Mouse (Mus musculus): Measurements from ENCODE around the gene Hnrnpf. TPM values are rescaled to one million over a fixed set of nuclear protein-coding genes. Genes with fewer than 3 reads are reported as not detected.
A peak's percentile ranks its signal among the peaks of the same experiment; 100 is the strongest.

Hnrnpf gene
- polyA plus RNA-seq, 1 experiment from 2014 or later = 514 TPM

DNA sequence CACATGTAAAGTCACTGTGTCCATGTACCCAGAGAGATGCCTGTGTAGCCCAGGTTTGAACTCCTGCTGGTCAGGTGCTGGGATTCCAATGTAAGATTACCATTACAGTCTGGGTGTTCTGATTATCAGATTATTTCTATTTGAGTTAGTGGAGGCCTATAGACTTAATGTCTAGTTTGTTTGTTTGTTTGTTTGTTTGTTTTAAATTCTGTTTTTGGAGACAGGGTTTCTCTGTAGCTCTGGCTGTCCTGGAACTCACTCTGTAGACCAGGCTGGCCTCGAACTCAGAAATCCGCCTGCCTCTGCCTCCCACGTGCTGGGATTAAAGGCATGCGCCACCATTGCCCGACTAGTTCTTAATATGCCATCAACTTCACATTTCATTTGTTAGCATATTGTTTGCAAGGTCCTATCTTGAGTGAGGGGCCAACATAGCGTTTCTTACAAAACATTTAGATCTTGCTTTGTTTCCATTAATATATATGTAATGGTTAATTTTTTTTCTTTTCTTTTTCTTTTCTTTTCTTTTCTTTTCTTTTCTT is 10.1 kb downstream of the Hnrnpf start:
- 92% methylated on average over 6 of the region's 6 CpGs for WGBS
- Histone ChIP-seq H3K9ac (no peak overlapping the region), H3K27ac (no peak overlapping the region), H3K4me1 (peaks cover 32% of the 10 kb centered on the region), H3K9me3 (replicated peaks) (no peaks in the 10 kb centered on the region), H3K4me2 (peak overlapping the region; percentile 6; the same call in 1 of the 2 replicates), H3K36me3 (ENCODE audit: poor library complexity, severe bottlenecking) (no peaks in the 10 kb centered on the region), H3K27me3 (no peaks in the 10 kb centered on the region), H3K4me3 (no peak overlapping the region)
- no peak for ATAC-seq

DNA sequence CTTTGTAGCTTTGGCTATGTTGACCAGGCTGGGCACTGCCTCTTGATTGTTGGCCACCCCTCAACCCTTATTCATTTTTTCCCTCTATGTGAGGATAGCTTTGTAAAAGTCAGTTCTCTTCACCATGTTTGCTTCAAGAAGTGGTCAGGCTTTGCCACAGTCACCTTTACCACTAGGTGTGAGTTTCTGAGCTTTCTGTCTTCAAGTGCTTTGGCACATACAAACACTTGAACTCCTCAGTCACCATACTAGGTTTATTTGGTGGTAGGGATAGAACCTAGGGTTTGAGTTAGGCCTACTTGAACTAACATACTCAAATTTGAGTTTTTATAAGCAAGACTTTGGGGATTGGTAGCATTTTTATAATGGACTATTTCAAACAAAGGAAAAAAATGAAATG is 14.4 kb downstream of the Hnrnpf start:
- no peak overlapping the region for H3K4me3 ChIP-seq
- no peak overlapping the region for H3K9ac ChIP-seq
- H3K4me2 ChIP-seq = no peak overlapping the region
- no peak for ATAC-seq
- no peaks in the 10 kb centered on the region for H3K27me3 ChIP-seq
- no peak overlapping the region for H3K27ac ChIP-seq
- H3K9me3 ChIP-seq (replicated peaks) = no peaks in the 10 kb centered on the region
- H3K4me1 ChIP-seq = peaks cover 40% of the 10 kb centered on the region
- no peaks in the 10 kb centered on the region for H3K36me3 ChIP-seq (ENCODE audit: poor library complexity, severe bottlenecking)

DNA sequence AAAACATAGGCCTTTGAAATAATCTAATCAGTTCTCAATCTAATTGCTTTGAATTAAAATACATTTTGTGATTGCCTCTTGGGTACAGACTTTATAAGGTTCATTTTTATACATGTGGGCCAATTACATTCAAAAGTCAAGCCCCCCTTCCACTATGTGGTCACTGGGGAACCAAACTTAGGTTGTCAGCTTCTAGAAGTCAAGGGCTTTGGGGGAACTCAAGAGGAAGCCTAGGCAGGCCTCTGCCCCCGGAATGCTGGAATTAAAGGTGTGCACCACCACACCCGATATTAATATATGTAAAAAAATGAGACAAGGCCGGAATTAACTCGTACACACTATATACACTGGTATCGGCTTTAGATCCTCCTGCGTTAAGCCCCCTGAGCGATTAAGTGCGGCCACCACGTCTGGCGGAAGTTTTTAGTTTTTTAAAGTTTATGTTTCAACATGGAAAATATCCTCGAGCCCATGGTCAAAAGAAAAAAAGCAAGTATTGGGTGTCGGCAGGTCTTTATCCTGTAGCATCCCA is 16.1 kb downstream of the Hnrnpf start:
- no peaks in the 10 kb centered on the region for H3K9me3 ChIP-seq (replicated peaks)
- no peaks in the 10 kb centered on the region for H3K27me3 ChIP-seq
- no peaks in the 10 kb centered on the region for H3K36me3 ChIP-seq (ENCODE audit: poor library complexity, severe bottlenecking)
- WGBS = 2% methylated on average over 12 of the region's 12 CpGs
- peak overlapping the region; percentile 83; the same call in 1 of the 2 replicates for H3K27ac ChIP-seq
- peak overlapping the region; percentile 92 for H3K4me2 ChIP-seq
- ATAC-seq = no peak
- H3K4me1 ChIP-seq = peaks cover 46% of the 10 kb centered on the region
- peak overlapping the region; percentile 83 for H3K9ac ChIP-seq
- H3K4me3 ChIP-seq = peak overlapping the region; percentile 69

DNA sequence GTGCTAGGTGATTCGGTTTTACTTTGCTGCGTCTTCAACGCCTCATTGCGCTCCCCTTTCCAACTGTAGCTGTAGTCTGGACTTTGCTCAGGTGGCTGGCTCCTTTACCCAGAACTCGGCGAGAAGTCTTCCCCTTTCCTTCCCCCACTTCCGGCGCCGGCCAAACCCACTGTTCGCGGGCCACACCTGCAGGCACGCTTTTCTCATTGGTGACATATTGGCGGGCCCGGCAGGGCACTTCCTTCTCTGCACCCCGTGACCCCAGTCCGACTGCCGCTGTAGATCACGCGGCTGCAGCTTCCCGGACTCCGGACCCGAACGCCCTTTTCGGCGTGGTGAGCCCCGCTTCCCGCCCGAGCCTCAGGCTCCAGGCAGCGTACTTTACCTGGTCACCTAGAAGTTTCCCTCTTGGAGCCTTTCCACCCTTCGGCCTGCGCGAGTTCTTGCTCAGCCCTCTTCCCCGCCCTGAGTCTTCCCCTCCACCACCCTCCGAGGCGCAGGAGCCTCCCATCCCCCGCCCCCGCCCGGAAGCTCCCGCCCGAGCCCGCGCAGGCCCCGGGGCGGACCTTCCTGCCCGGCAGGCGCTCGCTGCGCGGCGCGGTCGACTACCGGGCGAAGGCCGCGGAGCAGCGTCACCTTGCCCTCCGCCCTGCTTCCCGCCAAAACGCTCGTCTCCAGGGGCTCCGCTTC is 16.8 kb downstream of the Hnrnpf start:
- WGBS = under 1% methylated on average over 59 of the region's 62 CpGs
- ATAC-seq = peak; percentile 91

DNA sequence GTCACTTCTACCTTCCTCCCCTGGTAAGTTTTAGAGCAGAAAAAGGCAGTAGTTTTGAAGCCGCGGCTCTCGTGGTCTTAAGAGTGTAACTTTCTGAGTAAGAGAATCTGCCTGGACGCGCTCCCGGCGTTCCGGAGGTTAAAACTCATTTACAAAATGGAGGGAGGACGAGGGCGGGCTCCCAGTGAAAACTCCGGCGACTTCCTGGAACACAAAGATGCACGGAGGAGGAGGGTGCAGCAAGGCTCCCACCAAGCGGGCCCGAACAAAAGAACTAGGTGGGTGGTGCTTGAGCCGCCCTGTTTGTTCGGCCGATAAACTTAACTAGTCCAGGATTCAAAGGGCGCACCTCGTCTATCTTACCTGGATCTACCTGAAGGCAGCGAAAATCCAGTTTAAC is 17.5 kb downstream of the Hnrnpf start:
- peak; percentile 74 for ATAC-seq
- Histone ChIP-seq H3K4me1 (peaks cover 51% of the 10 kb centered on the region), H3K9ac (peak overlapping the region; percentile 83), H3K9me3 (replicated peaks) (no peaks in the 10 kb centered on the region), H3K27ac (peak overlapping the region; percentile 83), H3K27me3 (no peaks in the 10 kb centered on the region), H3K36me3 (ENCODE audit: poor library complexity, severe bottlenecking) (0 out of 2 replicates have a peak, but pooled peaks cover 1% of the 10 kb centered on the region), H3K4me2 (peak overlapping the region; percentile 92), H3K4me3 (peak overlapping the region; percentile 69)
- 1% methylated on average over 21 of the region's 21 CpGs for WGBS

More for the DNA sequence above, 16.8 kb downstream of the Hnrnpf start:
- H3K9ac ChIP-seq = peak overlapping the region; percentile 83
- H3K9me3 ChIP-seq (replicated peaks) = no peaks in the 10 kb centered on the region
- H3K36me3 ChIP-seq (ENCODE audit: poor library complexity, severe bottlenecking) = no peaks in the 10 kb centered on the region
- H3K27me3 ChIP-seq = no peaks in the 10 kb centered on the region
- H3K27ac ChIP-seq = peak overlapping the region; percentile 83
- peak overlapping the region; percentile 69 for H3K4me3 ChIP-seq
- H3K4me2 ChIP-seq = peak overlapping the region; percentile 92
- H3K4me1 ChIP-seq = peaks cover 51% of the 10 kb centered on the region

DNA sequence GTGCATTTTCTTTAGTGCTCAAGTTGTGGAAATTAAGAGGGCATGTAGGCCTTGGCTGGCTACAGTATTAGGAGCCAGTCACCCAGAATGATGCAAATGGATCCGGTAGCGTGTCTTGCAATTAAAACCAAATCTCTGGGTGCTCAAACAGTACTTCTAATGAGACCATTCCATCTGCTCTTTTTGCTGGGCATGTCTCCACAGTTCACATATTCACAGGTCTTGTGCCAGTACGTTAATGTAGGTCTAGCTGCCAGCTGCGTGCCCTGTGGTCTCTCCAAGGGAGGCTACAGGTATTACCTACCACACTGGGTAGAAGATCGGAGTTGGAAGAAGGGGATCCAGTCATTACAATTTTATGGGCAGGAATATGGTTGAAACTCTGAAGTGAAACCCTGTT is 17.9 kb downstream of the Hnrnpf start:
- H3K4me2 ChIP-seq = peak overlapping the region; percentile 92
- H3K27me3 ChIP-seq = no peaks in the 10 kb centered on the region
- H3K36me3 ChIP-seq (ENCODE audit: poor library complexity, severe bottlenecking) = 0 out of 2 replicates have a peak, but pooled peaks cover 5% of the 10 kb centered on the region
- H3K4me1 ChIP-seq = peaks cover 51% of the 10 kb centered on the region
- 12% methylated on average over 5 of the region's 5 CpGs for WGBS
- peak; percentile 44 for ATAC-seq
- peak overlapping the region; percentile 69 for H3K4me3 ChIP-seq
- H3K9me3 ChIP-seq (replicated peaks) = no peaks in the 10 kb centered on the region
- peak overlapping the region; percentile 83 for H3K9ac ChIP-seq
- peak overlapping the region; percentile 83 for H3K27ac ChIP-seq

DNA sequence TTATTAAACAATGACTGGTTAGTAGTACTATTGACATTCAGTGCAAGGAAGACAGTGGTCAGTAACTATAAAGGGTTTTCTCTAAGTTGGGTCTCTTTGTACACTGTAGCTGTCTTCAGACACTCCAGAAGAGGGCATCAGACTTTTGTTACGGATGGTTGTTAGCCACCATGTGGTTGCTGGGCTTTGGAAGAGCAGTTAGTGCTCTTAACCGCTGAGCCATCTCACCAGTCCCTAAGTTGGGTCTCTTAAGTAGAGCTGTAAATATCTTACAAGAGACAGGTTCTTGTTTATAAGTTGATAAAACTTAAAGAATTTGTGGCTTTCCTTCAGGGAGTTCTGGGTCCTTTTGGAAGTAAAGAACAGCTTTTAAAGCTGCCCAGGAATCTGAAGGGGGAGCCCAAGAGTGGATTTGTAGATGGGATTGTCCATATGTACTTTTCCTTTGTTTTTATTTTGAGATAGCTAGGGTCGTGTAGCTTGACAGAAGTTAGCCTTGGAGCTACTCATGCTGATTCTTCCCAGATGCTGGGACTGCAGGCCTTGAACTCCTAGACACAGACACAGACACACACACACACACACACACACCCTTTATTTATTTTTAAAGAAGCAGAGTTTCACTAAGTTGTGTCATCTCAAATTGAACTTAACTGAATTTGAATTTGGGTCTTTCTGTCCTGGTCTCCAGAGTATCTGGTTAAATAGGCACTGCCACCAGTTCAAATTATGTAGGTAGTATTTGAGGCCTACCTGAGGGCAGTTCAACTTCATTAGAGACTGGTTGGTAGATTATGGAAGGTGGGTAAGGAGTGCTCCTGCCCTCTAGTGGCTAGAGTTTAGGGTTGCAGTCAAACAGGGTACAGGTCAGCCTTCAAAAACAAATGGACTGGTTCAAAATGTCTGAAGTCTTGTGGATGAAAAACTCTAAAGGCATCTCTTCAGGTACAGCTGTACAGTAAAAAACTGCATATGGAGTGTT is 20.8 kb downstream of the Hnrnpf start:
- H3K9ac ChIP-seq = no peak overlapping the region

DNA sequence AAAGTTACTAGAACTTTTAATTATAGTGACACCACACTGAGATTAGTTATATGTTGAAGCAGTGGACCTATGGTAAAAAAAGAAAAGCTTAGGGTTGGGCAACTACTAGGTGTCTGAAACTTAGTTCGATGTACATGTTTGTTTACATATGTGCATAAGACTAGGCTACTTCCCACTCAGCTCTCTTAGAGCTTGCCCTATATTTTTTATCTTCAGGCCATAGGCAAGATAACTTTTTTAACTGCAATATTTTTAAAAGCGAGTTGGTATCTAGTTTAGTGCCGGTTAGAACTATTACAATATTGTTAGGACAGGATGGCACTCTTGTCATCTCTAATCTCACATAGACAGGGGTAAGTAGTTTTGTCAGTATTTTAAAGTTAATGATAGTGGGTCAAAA is 21.9 kb downstream of the Hnrnpf start:
- Histone ChIP-seq H3K9me3 (replicated peaks) (no peaks in the 10 kb centered on the region), H3K4me3 (no peak overlapping the region), H3K9ac (no peak overlapping the region), H3K27me3 (no peaks in the 10 kb centered on the region), H3K27ac (no peak overlapping the region), H3K36me3 (ENCODE audit: poor library complexity, severe bottlenecking) (peaks cover 21% of the 10 kb centered on the region), H3K4me2 (no peak overlapping the region), H3K4me1 (peaks cover 35% of the 10 kb centered on the region)
- ATAC-seq = no peak
- WGBS = 96% methylated on average over 3 of the region's 3 CpGs

More for the DNA sequence above, 20.8 kb downstream of the Hnrnpf start:
- peaks cover 10% of the 10 kb centered on the region for H3K36me3 ChIP-seq (ENCODE audit: poor library complexity, severe bottlenecking)
- peaks cover 45% of the 10 kb centered on the region for H3K4me1 ChIP-seq
- ATAC-seq = no peak
- no peaks in the 10 kb centered on the region for H3K9me3 ChIP-seq (replicated peaks)
- no peak overlapping the region for H3K4me2 ChIP-seq
- H3K27ac ChIP-seq = no peak overlapping the region
- WGBS = 63% methylated on average over 3 of the region's 3 CpGs
- no peak overlapping the region for H3K4me3 ChIP-seq
- no peaks in the 10 kb centered on the region for H3K27me3 ChIP-seq

DNA sequence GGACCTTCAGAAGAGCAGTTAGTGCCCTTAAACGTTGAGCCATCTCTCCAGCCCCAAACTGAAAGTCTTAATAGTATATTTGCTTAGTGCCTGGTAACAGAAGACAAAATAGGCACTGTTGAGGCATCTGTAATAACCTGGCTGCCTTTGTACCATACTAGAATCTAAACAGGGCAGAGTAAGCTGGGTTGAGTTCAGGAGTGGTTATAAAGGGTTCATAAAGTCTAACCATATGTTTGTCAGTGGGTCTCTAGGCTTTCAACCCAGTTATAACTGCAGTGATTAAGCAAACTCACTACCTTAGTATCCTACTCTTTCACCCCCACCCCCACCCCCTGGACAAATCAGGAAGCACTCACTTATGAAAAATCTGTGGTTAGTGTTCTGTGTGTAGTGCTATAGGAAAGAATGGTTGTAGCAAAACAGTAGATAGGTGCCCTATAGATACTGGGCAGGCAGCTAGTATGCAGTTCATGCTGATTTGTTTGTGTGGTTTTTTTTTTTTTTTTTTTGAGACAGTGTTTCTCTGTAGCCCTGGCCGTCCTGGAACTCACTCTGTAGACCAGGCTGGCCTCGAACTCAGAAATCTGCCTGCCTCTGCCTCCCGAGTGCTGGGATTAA is 26.9 kb downstream of the Hnrnpf start:
- Histone ChIP-seq H3K4me2 (no peak overlapping the region), H3K4me1 (no peaks in the 10 kb centered on the region), H3K9me3 (replicated peaks) (no peaks in the 10 kb centered on the region), H3K4me3 (no peak overlapping the region), H3K27me3 (no peaks in the 10 kb centered on the region), H3K36me3 (ENCODE audit: poor library complexity, severe bottlenecking) (peaks cover 51% of the 10 kb centered on the region), H3K9ac (no peak overlapping the region), H3K27ac (no peak overlapping the region)
- no peak for ATAC-seq
- 75% methylated on average over 4 of the region's 4 CpGs for WGBS

DNA sequence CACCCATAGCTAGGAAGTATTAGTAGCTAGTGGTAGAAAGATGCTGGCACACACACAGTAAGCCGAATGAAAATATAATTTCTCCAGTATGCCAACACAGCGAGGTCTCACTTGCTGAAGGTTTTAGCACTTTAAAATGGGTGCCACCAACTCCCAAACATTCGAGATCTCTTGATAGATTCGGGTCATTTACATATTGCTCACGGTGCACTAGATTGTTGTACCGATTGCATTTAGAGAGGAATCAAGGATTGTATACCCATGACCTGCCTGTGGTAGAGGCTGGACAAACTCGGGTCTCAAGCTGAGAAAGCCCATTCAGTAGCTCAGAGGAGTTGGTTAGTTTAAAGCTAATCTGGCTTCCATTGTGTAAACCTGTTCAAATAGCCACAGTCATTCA is 27.8 kb downstream of the Hnrnpf start:
- Histone ChIP-seq H3K9ac (no peak overlapping the region), H3K4me1 (no peaks in the 10 kb centered on the region), H3K4me3 (no peak overlapping the region), H3K36me3 (ENCODE audit: poor library complexity, severe bottlenecking) (peaks cover 50% of the 10 kb centered on the region), H3K4me2 (no peak overlapping the region), H3K27ac (no peak overlapping the region), H3K27me3 (no peaks in the 10 kb centered on the region), H3K9me3 (replicated peaks) (no peaks in the 10 kb centered on the region)
- WGBS = 82% methylated on average over 7 of the region's 7 CpGs
- no peak for ATAC-seq

DNA sequence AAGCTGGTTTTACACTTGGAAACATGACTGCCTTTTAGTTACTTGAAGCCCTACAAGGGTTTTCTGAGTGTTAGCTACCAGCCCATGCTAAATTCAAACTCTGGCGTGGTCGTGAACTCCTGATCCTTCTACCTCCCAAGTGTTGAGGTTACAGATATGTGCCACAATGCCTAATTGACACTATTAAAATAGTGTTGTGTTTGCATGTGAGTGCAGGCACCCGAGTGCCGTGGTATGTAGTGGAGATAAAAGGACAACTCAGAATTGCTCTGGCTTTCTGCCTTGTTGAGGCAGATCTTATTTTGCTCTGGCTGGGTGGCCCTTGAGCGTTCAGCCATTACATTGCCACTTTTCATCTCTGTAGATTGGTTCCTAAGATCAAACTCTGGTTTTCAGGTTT is 28.6 kb downstream of the Hnrnpf start:
- H3K4me2 ChIP-seq = no peak overlapping the region
- WGBS = 93% methylated on average over 5 of the region's 5 CpGs
- no peak overlapping the region for H3K27ac ChIP-seq
- H3K4me3 ChIP-seq = no peak overlapping the region
- ATAC-seq = no peak
- H3K9me3 ChIP-seq (replicated peaks) = no peaks in the 10 kb centered on the region
- H3K9ac ChIP-seq = no peak overlapping the region
- no peaks in the 10 kb centered on the region for H3K27me3 ChIP-seq
- H3K36me3 ChIP-seq (ENCODE audit: poor library complexity, severe bottlenecking) = peaks cover 50% of the 10 kb centered on the region
- H3K4me1 ChIP-seq = no peaks in the 10 kb centered on the region
